Mouse (Mus musculus) cerebellum, adult 18-20 months (tissue): ENCODE measurements around the gene Nt5c2.

ENCODE experiments used
- DNase-seq, 2 experiments: peaks; one replicate each; pipeline ENCODE4 v3.0.0; 2021

Gene Nt5c2

GRCm38 (mm10) chr19:47014447-47015381 lies at the start of gene Nt5c2, which contains the start of gene Ina:
Gene Nt5c2, minus strand, starts transcription at chr19:47015153.
Gene Ina, plus strand, starts transcription at chr19:47014698.
- DNase-seq = peak; percentile 85 to 91

GRCm38 (mm10) chr19:47057684-47058083 lies 42.7 kb upstream of the Nt5c2 start:
- no peak for DNase-seq

- no peak for DNase-seq
These were observed 38.5 kb upstream of the Nt5c2 start for GRCm38 (mm10) chr19:47053471-47053870.

GRCm38 (mm10) chr19:47052927-47053326 lies 38.0 kb upstream of the Nt5c2 start:
- no peak for DNase-seq

- DNase-seq = peak; percentile 92 to 93
These were observed 35.5 kb upstream of the Nt5c2 start, which contains the start of gene Pcgf6 for GRCm38 (mm10) chr19:47050271-47051032. Gene Pcgf6, minus strand, starts transcription at chr19:47050906.

GRCm38 (mm10) chr19:47049840-47050239 lies 34.9 kb upstream of the Nt5c2 start:
- no peak for DNase-seq

- no peak for DNase-seq
These were observed 34.1 kb upstream of the Nt5c2 start for GRCm38 (mm10) chr19:47049061-47049460.

- no peak for DNase-seq
These were observed 32.4 kb upstream of the Nt5c2 start for GRCm38 (mm10) chr19:47047236-47047833.

- no peak for DNase-seq
These were observed 31.4 kb upstream of the Nt5c2 start for GRCm38 (mm10) chr19:47046343-47046742.

- no peak for DNase-seq
These were observed 28.7 kb upstream of the Nt5c2 start for GRCm38 (mm10) chr19:47043608-47044007.

- DNase-seq = no peak
These were observed 25.9 kb upstream of the Nt5c2 start for GRCm38 (mm10) chr19:47040720-47041473.

GRCm38 (mm10) chr19:47036596-47036995 lies 21.6 kb upstream of the Nt5c2 start:
- DNase-seq = no peak

- DNase-seq = no peak
These were observed 20.0 kb upstream of the Nt5c2 start for GRCm38 (mm10) chr19:47034916-47035315.

GRCm38 (mm10) chr19:47031770-47032169 lies 16.8 kb upstream of the Nt5c2 start:
- DNase-seq = no peak

- no peak for DNase-seq
These were observed 14.8 kb upstream of the Nt5c2 start for GRCm38 (mm10) chr19:47029796-47030195.

GRCm38 (mm10) chr19:47026513-47026912 lies 11.6 kb upstream of the Nt5c2 start:
- no peak for DNase-seq

GRCm38 (mm10) chr19:47024954-47025353 lies 10.0 kb upstream of the Nt5c2 start:
- DNase-seq = no peak

GRCm38 (mm10) chr19:47023546-47023945 lies 8.6 kb upstream of the Nt5c2 start:
- no peak for DNase-seq

GRCm38 (mm10) chr19:47022709-47023108 lies 7.8 kb upstream of the Nt5c2 start:
- DNase-seq = no peak

GRCm38 (mm10) chr19:47019326-47019725 lies 4.4 kb upstream of the Nt5c2 start:
- DNase-seq = no peak

GRCm38 (mm10) chr19:47018330-47018729 lies 3.4 kb upstream of the Nt5c2 start:
- no peak for DNase-seq

- DNase-seq = peak in 1 of 2 experiments; percentile 32
These were observed 2.9 kb upstream of the Nt5c2 start for GRCm38 (mm10) chr19:47017831-47018230.
